ENCODE assay signal across 8 mouse cellular contexts in genomic region chr7:19457414-19458071, GRCm38 (mm10). TPM values are rescaled to one million over a fixed set of nuclear protein-coding genes. Genes with fewer than 3 reads are reported as not detected.
DNase-seq lines count a peak whose midpoint lies in the region; ATAC-seq and TF ChIP-seq lines count a peak whose summit lies in the region.

No protein-coding gene starts in this region.

- H3K36me3 ChIP-seq in spleen, adult 2 months (ENCODE audit: control insufficient read depth, insufficient read depth, low read length): no peaks in the 10 kb centered on the region
- H3K36me3 ChIP-seq in intestine, embryonic 15.5 days: peaks cover 3% of the 10 kb centered on the region; the same call in 1 of the 2 replicates

- no peak for TF ChIP-seq POLR2A in spleen, adult 2 months (IDR thresholded peaks at IDR 0.05; ENCODE audit: low read depth, low read length)

- H3K4me3 ChIP-seq in spleen, adult 2 months (ENCODE audit: extremely low read depth, insufficient read depth, insufficient read length): peak overlapping the region; percentile 77
- H3K4me3 ChIP-seq in intestine, embryonic 15.5 days (replicated peaks): peak overlapping the region; percentile 92

- no peaks in the 10 kb centered on the region for H3K9me3 ChIP-seq in intestine, embryonic 15.5 days

- peak; percentile 52 for DNase-seq in cerebellum, adult 9-10 months
- no peak for DNase-seq in cerebellum, postnatal 14 days
- DNase-seq in spleen, adult 2 months (ENCODE audit: low read depth in 1 of 2, low spot score in 2 of 2): peak in 1 of 2 experiments; percentile 13
- no peak for DNase-seq in spleen, postnatal 36 days (ENCODE audit: low spot score in 2 of 2)
- DNase-seq in neural tube, embryonic 10.5 days (ENCODE audit: extremely low spot score, low spot score): peak; percentile 48
- no peak for DNase-seq in left cerebral cortex, adult 11 months (ENCODE audit: low spot score)

- peak overlapping the region; percentile 90 for H3K9ac ChIP-seq in intestine, embryonic 15.5 days

- no peak for TF ChIP-seq CTCF in spleen, adult 2 months (IDR thresholded peaks at IDR 0.05; ENCODE audit: extremely low read depth, insufficient read depth, insufficient read length, insufficient replicate concordance)

- peak overlapping the region; percentile 95 for H3K4me2 ChIP-seq in intestine, embryonic 15.5 days (replicated peaks)

- WGBS in spleen, adult 2 months: 9% methylated on average over 14 of the region's 14 CpGs
- WGBS in intestine, embryonic 15.5 days: 6% methylated on average over 14 of the region's 14 CpGs

- peaks cover 7% of the 10 kb centered on the region; the same call in 1 of the 2 replicates for H3K4me1 ChIP-seq in spleen, adult 2 months (ENCODE audit: control insufficient read depth, insufficient read depth, insufficient read length)
- H3K4me1 ChIP-seq in intestine, embryonic 15.5 days (replicated peaks): peaks cover 16% of the 10 kb centered on the region

- H3K27ac ChIP-seq in spleen, adult 2 months (ENCODE audit: insufficient read depth, low read length): no peak overlapping the region
- H3K27ac ChIP-seq in intestine, embryonic 15.5 days: peak overlapping the region; percentile 71

- peak; percentile 26; the same call in 1 of the 2 replicates for ATAC-seq in intestine, embryonic 15.5 days
- ATAC-seq in monocyte, adult 5-6 weeks (replicated peaks; ENCODE audit: insufficient number of reproducible peaks, low FRiP score, low TSS enrichment, poor library complexity, severe bottlenecking): no peak

- no peaks in the 10 kb centered on the region for H3K27me3 ChIP-seq in spleen, adult 2 months (ENCODE audit: control insufficient read depth, insufficient read depth, low read length)
- H3K27me3 ChIP-seq in intestine, embryonic 15.5 days (replicated peaks): no peaks in the 10 kb centered on the region

RNA-seq across cellular contexts. Expression of gene Mark4, which starts 1.1 kb away (rescaled TPM):
- polyA plus RNA-seq in spleen, adult 2 months (2012; rRNA removed): 14.6 and 23.4 TPM in 2 replicates
- polyA plus RNA-seq in intestine, embryonic 15.5 days (2015; fragmentation: Nextera tagmentation; extraction: Ambion mirVana): 5.8 and 6.1 TPM in 2 replicates
- total RNA-seq in monocyte, adult 5-6 weeks (2017): 9.0 to 21.1 TPM (median 9.6 TPM) in 3 replicates

RNA-seq across cellular contexts. Expression of gene Exoc3l2, which starts 5.6 kb away (rescaled TPM):
- 7.1 and 7.7 TPM in 2 replicates for polyA plus RNA-seq in spleen, adult 2 months (2012; rRNA removed)
- polyA plus RNA-seq in intestine, embryonic 15.5 days (2015; fragmentation: Nextera tagmentation; extraction: Ambion mirVana): 0.50 and 0.53 TPM in 2 replicates
- total RNA-seq in monocyte, adult 5-6 weeks (2017): 0.11 to 1.4 TPM (median 0.49 TPM) in 3 replicates

RNA-seq across cellular contexts. Expression of gene Bloc1s3, which starts 50.6 kb away (rescaled TPM):
- 8.8 and 13.9 TPM in 2 replicates for polyA plus RNA-seq in spleen, adult 2 months (2012; rRNA removed)
- polyA plus RNA-seq in intestine, embryonic 15.5 days (2015; fragmentation: Nextera tagmentation; extraction: Ambion mirVana): 1.9 and 2.2 TPM in 2 replicates
- 3.5 to 4.4 TPM (median 4.0 TPM) in 3 replicates for total RNA-seq in monocyte, adult 5-6 weeks (2017)

RNA-seq across cellular contexts. Expression of gene Trappc6a, which starts 50.7 kb away (rescaled TPM):
- 54.4 and 75.5 TPM in 2 replicates for polyA plus RNA-seq in spleen, adult 2 months (2012; rRNA removed)
- polyA plus RNA-seq in intestine, embryonic 15.5 days (2015; fragmentation: Nextera tagmentation; extraction: Ambion mirVana): 124 and 137 TPM in 2 replicates
- total RNA-seq in monocyte, adult 5-6 weeks (2017): 19.9 to 35.2 TPM (median 23.4 TPM) in 3 replicates

RNA-seq across cellular contexts. Expression of gene Ckm, which starts 53.0 kb away (rescaled TPM):
- 0.62 and 0.92 TPM in 2 replicates for polyA plus RNA-seq in spleen, adult 2 months (2012; rRNA removed)
- polyA plus RNA-seq in intestine, embryonic 15.5 days (2015; fragmentation: Nextera tagmentation; extraction: Ambion mirVana): 5.1 and 9.0 TPM in 2 replicates
- total RNA-seq in monocyte, adult 5-6 weeks (2017): not detected in 3 replicates

Comparison
In these comparisons a context has a peak if more than half of its experiments do, and no peak if none do; other contexts are left out.
1. DNase-seq: peak in cerebellum, adult 9-10 months (single experiment) and neural tube, embryonic 10.5 days (single experiment); none in cerebellum, postnatal 14 days (0 of 2), spleen, postnatal 36 days (0 of 2) and left cerebral cortex, adult 11 months (single experiment).